8 mouse cellular contexts compared by ENCODE assay signal in the genomic region with DNA sequence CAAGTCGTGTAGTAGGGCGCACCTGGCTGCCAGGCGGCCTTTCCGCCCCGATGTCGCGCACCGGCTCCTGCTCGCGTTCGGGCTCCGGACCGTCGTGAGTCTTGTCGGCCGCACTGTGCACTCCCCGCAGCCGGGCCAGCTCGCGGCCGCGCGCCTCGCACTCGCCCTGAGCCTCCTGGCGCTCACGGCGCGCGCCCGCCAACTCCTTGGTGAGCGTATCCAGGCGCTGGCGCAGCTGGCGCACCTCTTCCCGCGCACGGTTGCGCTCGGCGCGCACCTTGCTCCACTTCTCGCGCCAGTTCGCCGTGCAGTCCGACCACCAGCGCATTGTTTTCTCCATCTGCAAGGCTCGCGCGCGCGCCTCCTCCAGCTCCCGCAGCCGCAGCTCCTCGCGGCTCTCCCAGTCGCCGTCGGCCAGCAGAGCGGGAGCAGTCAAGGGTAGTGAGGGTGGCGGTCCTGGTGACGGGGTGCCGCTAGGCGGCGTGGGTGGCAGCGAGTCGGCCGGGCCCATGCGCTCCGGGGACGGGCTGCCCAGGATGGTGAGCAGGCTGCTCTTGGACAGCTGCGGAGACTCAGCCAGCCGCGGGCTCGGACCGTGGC. TPM values are rescaled to one million over a fixed set of nuclear protein-coding genes. Genes with fewer than 3 reads are reported as not detected.
DNase-seq lines count a peak whose midpoint lies in the region; ATAC-seq lines count a peak whose summit lies in the region.

No protein-coding gene starts in this region.

- H3K27ac ChIP-seq in embryonic facial prominence, embryonic 13.5 days, result no peak overlapping the region
- H3K27ac ChIP-seq in lung, embryonic 16.5 days (ENCODE audit: low read length), result no peak overlapping the region

- DNase-seq in spleen, postnatal 4 days (ENCODE audit: low spot score in 2 of 2), result peak; percentile 61 to 83
- no peak for DNase-seq in spleen, postnatal 36 days (ENCODE audit: low spot score in 2 of 2)
- peak; percentile 49 to 51 for DNase-seq in heart, postnatal 36 days
- peak; percentile 28 to 45 for DNase-seq in layer of hippocampus, postnatal 14 days (ENCODE audit: low spot score in 2 of 2)
- DNase-seq in retina, postnatal 7 days (ENCODE audit: low read depth, low spot score), result peak; percentile 55

- H3K4me2 ChIP-seq in embryonic facial prominence, embryonic 13.5 days, result peak overlapping the region; percentile 85
- peak overlapping the region; percentile 66 for H3K4me2 ChIP-seq in lung, embryonic 16.5 days (ENCODE audit: low read depth, low read length)

- H3K9ac ChIP-seq in embryonic facial prominence, embryonic 13.5 days, result peak overlapping the region; percentile 54; the same call in 1 of the 2 replicates
- peak overlapping the region; percentile 48 for H3K9ac ChIP-seq in lung, embryonic 16.5 days (ENCODE audit: low read length)

- H3K4me3 ChIP-seq in embryonic facial prominence, embryonic 13.5 days, result peak overlapping the region; percentile 38
- peak overlapping the region; percentile 37 for H3K4me3 ChIP-seq in lung, embryonic 16.5 days (ENCODE audit: low read length)

- H3K4me1 ChIP-seq in embryonic facial prominence, embryonic 13.5 days, result peaks cover 52% of the 10 kb centered on the region
- H3K4me1 ChIP-seq in lung, embryonic 16.5 days (replicated peaks; ENCODE audit: control insufficient read depth, insufficient read depth, low read length), result peaks cover 43% of the 10 kb centered on the region

- 8% methylated on average over 77 of the region's 77 CpGs for WGBS in embryonic facial prominence, embryonic 13.5 days
- 15% methylated on average over 75 of the region's 77 CpGs for WGBS in lung, embryonic 16.5 days

- no peak for ATAC-seq in embryonic facial prominence, embryonic 13.5 days (ENCODE audit: insufficient number of reproducible peaks, insufficient read depth, low FRiP score, low TSS enrichment, low read depth)
- peak; percentile 23; the same call in 1 of the 2 replicates for ATAC-seq in lung, embryonic 16.5 days (ENCODE audit: low read depth)
- no peak for ATAC-seq in megakaryocyte-erythroid progenitor cell, adult 5-6 weeks (replicated peaks; ENCODE audit: low FRiP score, low TSS enrichment, poor library complexity, severe bottlenecking)

- H3K27me3 ChIP-seq in embryonic facial prominence, embryonic 13.5 days, result peaks cover 17% of the 10 kb centered on the region
- H3K27me3 ChIP-seq in lung, embryonic 16.5 days (ENCODE audit: control insufficient read depth, insufficient read depth, low read depth, low read length), result no peaks in the 10 kb centered on the region

- intact Hi-C loops in heart, postnatal 36 days (cut with DNase I), result no loop called here

- peaks cover 40% of the 10 kb centered on the region for H3K36me3 ChIP-seq in embryonic facial prominence, embryonic 13.5 days
- H3K36me3 ChIP-seq in lung, embryonic 16.5 days (ENCODE audit: control insufficient read depth, insufficient read depth, low read length), result peaks cover 14% of the 10 kb centered on the region

- no peaks in the 10 kb centered on the region for H3K9me3 ChIP-seq in embryonic facial prominence, embryonic 13.5 days
- no peaks in the 10 kb centered on the region for H3K9me3 ChIP-seq in lung, embryonic 16.5 days (ENCODE audit: control insufficient read depth, low read length)

RNA-seq across cellular contexts. Expression of a gene that starts 4.7 kb away (rescaled TPM):
- 38.0 and 40.7 TPM in 2 replicates for polyA plus RNA-seq in embryonic facial prominence, embryonic 13.5 days (2015; fragmentation: Nextera tagmentation; extraction: Ambion mirVana)
- total RNA-seq in heart, postnatal 36 days (2021), result 1 to 10 TPM; 6.8 to 6.9 TPM
- total RNA-seq in layer of hippocampus, postnatal 14 days (2021), result 1 to 10 TPM; 2.7 to 3.8 TPM
- polyA plus RNA-seq in lung, embryonic 16.5 days (2015; fragmentation: Nextera tagmentation; extraction: Ambion mirVana), result 18.2 and 18.5 TPM in 2 replicates
- total RNA-seq in megakaryocyte-erythroid progenitor cell, adult 5-6 weeks (2014; fragmentation: Nextera tagmentation), result not detected in 2 replicates
- 0.85 and 1.1 TPM in 2 replicates for total RNA-seq in megakaryocyte-erythroid progenitor cell, adult 5-6 weeks (2017)

RNA-seq across cellular contexts. Expression of a gene that starts 10.3 kb away (rescaled TPM):
- polyA plus RNA-seq in embryonic facial prominence, embryonic 13.5 days (2015; fragmentation: Nextera tagmentation; extraction: Ambion mirVana), result 0.07 and 0.12 TPM in 2 replicates
- under 1 TPM; 0.24 to 0.31 TPM for total RNA-seq in heart, postnatal 36 days (2021)
- total RNA-seq in layer of hippocampus, postnatal 14 days (2021), result not detected
- polyA plus RNA-seq in lung, embryonic 16.5 days (2015; fragmentation: Nextera tagmentation; extraction: Ambion mirVana), result 0.15 and 0.73 TPM in 2 replicates
- 0.69 and 1.4 TPM in 2 replicates for total RNA-seq in megakaryocyte-erythroid progenitor cell, adult 5-6 weeks (2014; fragmentation: Nextera tagmentation)
- 0.30 and 1.8 TPM in 2 replicates for total RNA-seq in megakaryocyte-erythroid progenitor cell, adult 5-6 weeks (2017)

RNA-seq across cellular contexts. Expression of a gene that starts 37.0 kb away (rescaled TPM):
- 23.2 and 23.7 TPM in 2 replicates for polyA plus RNA-seq in embryonic facial prominence, embryonic 13.5 days (2015; fragmentation: Nextera tagmentation; extraction: Ambion mirVana)
- total RNA-seq in heart, postnatal 36 days (2021), result 10 to 100 TPM; 16.6 to 20.4 TPM
- total RNA-seq in layer of hippocampus, postnatal 14 days (2021), result 10 to 100 TPM; 50.2 to 54.1 TPM
- polyA plus RNA-seq in lung, embryonic 16.5 days (2015; fragmentation: Nextera tagmentation; extraction: Ambion mirVana), result 49.4 and 49.7 TPM in 2 replicates
- 1.2 TPM in 1 of 2 replicates, not detected in the other for total RNA-seq in megakaryocyte-erythroid progenitor cell, adult 5-6 weeks (2014; fragmentation: Nextera tagmentation)
- total RNA-seq in megakaryocyte-erythroid progenitor cell, adult 5-6 weeks (2017), result 1.6 TPM in 1 of 2 replicates, not detected in the other

RNA-seq across cellular contexts. Expression of a gene that starts 55.9 kb away (rescaled TPM):
- 152 and 159 TPM in 2 replicates for polyA plus RNA-seq in embryonic facial prominence, embryonic 13.5 days (2015; fragmentation: Nextera tagmentation; extraction: Ambion mirVana)
- total RNA-seq in heart, postnatal 36 days (2021), result 10 to 100 TPM; 69.1 to 69.9 TPM
- total RNA-seq in layer of hippocampus, postnatal 14 days (2021), result 10 to 100 TPM; 50.0 to 57.8 TPM
- polyA plus RNA-seq in lung, embryonic 16.5 days (2015; fragmentation: Nextera tagmentation; extraction: Ambion mirVana), result 150 and 157 TPM in 2 replicates
- total RNA-seq in megakaryocyte-erythroid progenitor cell, adult 5-6 weeks (2014; fragmentation: Nextera tagmentation), result 62.4 and 91.6 TPM in 2 replicates
- 49.2 and 93.1 TPM in 2 replicates for total RNA-seq in megakaryocyte-erythroid progenitor cell, adult 5-6 weeks (2017)

Comparison
In these comparisons a context has a peak if more than half of its experiments do, and no peak if none do; other contexts are left out.
1. DNase-seq: peak in spleen, postnatal 4 days (2 of 2), heart, postnatal 36 days (2 of 2), layer of hippocampus, postnatal 14 days (2 of 2) and retina, postnatal 7 days (single experiment); none in spleen, postnatal 36 days (0 of 2).
2. RNA of a gene that starts 37.0 kb away (total RNA-seq): 50.2 to 54.1 TPM in layer of hippocampus, postnatal 14 days and 16.6 to 20.4 TPM in heart, postnatal 36 days; 1.2 to 1.6 TPM in megakaryocyte-erythroid progenitor cell, adult 5-6 weeks; every median in the first group is over 4 times any median in the second.